Mouse (Mus musculus): Measurements from ENCODE around the gene Rsph3a. TPM values are rescaled to one million over a fixed set of nuclear protein-coding genes. Genes with fewer than 3 reads are reported as not detected.
"Not testable (repeated sequence)": the region's sequence is repeated elsewhere in the genome, so short reads cannot be mapped to it uniquely, and the experiment has no call there.

Gene Rsph3a
- polyA plus RNA-seq, 1 experiment from 2014 or later: 60.5 TPM

DNA sequence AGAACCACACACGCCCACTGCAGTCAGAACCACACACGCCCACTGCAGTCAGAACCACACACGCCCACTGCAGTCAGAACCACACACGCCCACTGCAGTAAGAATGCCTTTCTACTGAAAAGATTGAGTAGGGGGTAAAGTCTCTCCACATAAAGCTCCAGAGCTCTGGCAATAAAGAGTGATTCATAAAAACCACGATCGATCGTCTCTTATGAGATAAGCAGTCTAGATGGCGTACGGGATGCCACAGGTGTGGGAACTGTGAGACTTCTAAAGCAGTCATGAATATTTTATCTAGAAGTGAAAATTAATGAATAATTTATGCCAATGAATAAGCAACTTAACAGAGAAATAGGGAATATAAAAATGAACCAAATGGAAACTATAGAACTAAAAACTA is 11.8 kb downstream of the Rsph3a start:
- not testable (repeated sequence) for H3K27me3 ChIP-seq (replicated peaks; ENCODE audit: insufficient read depth, low read length); ATAC-seq; H3K4me1 ChIP-seq (ENCODE audit: insufficient read depth, low read depth, low read length); H3K9me3 ChIP-seq (ENCODE audit: low read length); H3K4me3 ChIP-seq (ENCODE audit: low read depth, low read length); H3K36me3 ChIP-seq (ENCODE audit: insufficient read depth, low read length); H3K27ac ChIP-seq (ENCODE audit: low read length); H3K9ac ChIP-seq (replicated peaks; ENCODE audit: low read depth); H3K4me2 ChIP-seq (replicated peaks; ENCODE audit: low read depth, low read length); DNase-seq (ENCODE audit: low spot score)
- WGBS: 96% methylated on average over 8 of the region's 9 CpGs

DNA sequence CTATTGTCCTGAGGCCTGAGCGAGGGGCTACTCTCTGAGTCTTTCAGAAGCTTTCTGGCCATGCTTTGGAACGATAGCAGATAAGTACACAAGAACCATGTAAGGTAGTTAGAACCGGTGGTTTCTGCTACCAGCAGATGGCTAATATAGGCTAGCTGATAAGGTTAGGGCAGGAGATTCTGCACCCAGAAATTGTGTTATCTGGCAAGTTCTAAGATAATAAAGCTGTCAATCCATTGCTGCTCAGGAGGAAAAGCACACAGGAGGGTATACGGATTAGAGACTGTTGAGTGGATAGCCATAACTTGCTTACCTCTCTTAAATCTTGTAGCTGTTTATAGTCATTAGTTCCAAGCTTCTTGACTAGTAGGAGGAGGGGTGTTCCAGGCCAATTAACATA is 17.9 kb downstream of the Rsph3a start:
- H3K9ac ChIP-seq (replicated peaks; ENCODE audit: low read depth); H3K4me3 ChIP-seq (ENCODE audit: low read depth, low read length); H3K9me3 ChIP-seq (ENCODE audit: low read length); H3K36me3 ChIP-seq (ENCODE audit: insufficient read depth, low read length); H3K27me3 ChIP-seq (replicated peaks; ENCODE audit: insufficient read depth, low read length); DNase-seq (ENCODE audit: low spot score); H3K4me2 ChIP-seq (replicated peaks; ENCODE audit: low read depth, low read length); H3K4me1 ChIP-seq (ENCODE audit: insufficient read depth, low read depth, low read length); H3K27ac ChIP-seq (ENCODE audit: low read length); ATAC-seq: not testable (repeated sequence)
- WGBS: 96% methylated on average over 4 of the region's 4 CpGs

DNA sequence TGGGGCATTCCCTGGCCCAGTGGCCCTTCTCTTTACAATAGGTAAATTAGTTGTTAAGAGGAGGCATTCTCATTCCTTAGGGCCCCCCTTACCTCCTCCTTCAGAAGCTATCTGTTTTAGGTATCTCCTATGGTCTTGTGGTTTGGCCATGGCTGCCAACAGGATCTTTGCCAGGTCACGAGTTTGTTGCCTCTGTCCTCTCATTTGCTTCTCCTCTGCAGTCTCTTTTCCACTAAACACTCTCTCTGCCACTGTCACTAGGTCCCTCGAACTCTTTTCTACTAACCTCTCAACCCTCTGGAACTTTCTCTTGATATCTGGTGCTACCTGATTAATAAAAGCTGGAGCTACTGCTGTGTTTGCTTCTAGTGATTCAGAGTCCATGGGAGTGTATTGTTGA is 19.0 kb downstream of the Rsph3a start:
- not testable (repeated sequence) for ATAC-seq

DNA sequence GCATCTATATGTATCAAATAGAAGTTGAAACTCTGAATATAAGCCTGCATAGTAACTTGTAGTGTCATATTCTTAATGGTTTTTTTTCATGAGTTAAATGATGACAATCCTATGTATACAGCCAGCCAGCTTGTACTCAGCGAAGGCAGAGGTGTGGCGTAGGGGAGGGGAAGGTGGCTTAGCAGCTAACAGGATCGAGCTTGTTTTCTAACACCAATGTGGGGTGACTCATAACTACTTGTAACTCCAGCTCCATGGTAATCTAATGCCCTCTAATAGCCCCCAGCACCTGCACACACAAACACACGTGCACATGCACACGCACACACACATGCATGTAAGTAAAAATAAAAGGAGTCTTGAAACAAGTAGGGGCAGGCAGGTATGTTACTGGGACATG is 23.1 kb downstream of the Rsph3a start:
- not testable (repeated sequence) for H3K4me1 ChIP-seq (ENCODE audit: insufficient read depth, low read depth, low read length); H3K36me3 ChIP-seq (ENCODE audit: insufficient read depth, low read length); H3K9me3 ChIP-seq (ENCODE audit: low read length); H3K27me3 ChIP-seq (replicated peaks; ENCODE audit: insufficient read depth, low read length); ATAC-seq; H3K27ac ChIP-seq (ENCODE audit: low read length); H3K4me3 ChIP-seq (ENCODE audit: low read depth, low read length); DNase-seq (ENCODE audit: low spot score); H3K4me2 ChIP-seq (replicated peaks; ENCODE audit: low read depth, low read length); H3K9ac ChIP-seq (replicated peaks; ENCODE audit: low read depth)
- WGBS: 89% methylated on average over 3 of the region's 5 CpGs

More for the DNA sequence above, 19.0 kb downstream of the Rsph3a start:
- not testable (repeated sequence) for H3K36me3 ChIP-seq (ENCODE audit: insufficient read depth, low read length); H3K4me1 ChIP-seq (ENCODE audit: insufficient read depth, low read depth, low read length); H3K4me3 ChIP-seq (ENCODE audit: low read depth, low read length); H3K9me3 ChIP-seq (ENCODE audit: low read length); H3K4me2 ChIP-seq (replicated peaks; ENCODE audit: low read depth, low read length); H3K27me3 ChIP-seq (replicated peaks; ENCODE audit: insufficient read depth, low read length); H3K9ac ChIP-seq (replicated peaks; ENCODE audit: low read depth); H3K27ac ChIP-seq (ENCODE audit: low read length); DNase-seq (ENCODE audit: low spot score)
- 76% methylated on average over 2 of the region's 2 CpGs for WGBS

DNA sequence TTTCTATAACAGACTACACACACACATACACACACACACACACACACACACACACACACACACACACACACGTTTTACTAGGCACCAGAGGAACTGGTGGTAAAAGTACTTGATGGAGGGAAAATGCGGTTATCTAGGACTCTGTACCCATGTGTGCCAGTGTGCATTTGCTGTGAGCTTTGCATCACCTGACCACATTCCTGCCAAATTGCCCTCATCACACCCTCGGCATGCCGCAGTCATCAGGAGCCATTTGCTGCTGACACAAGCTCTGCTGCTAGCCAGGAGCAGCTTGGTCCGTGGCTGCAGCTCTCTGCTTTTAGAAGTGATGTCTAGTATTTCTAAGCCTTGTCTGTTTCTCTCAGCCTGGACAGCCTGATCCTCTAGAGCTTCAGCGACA is 24.4 kb downstream of the Rsph3a start:
- not testable (repeated sequence) for H3K9me3 ChIP-seq (ENCODE audit: low read length); H3K9ac ChIP-seq (replicated peaks; ENCODE audit: low read depth); ATAC-seq; H3K4me3 ChIP-seq (ENCODE audit: low read depth, low read length); H3K36me3 ChIP-seq (ENCODE audit: insufficient read depth, low read length); H3K27me3 ChIP-seq (replicated peaks; ENCODE audit: insufficient read depth, low read length); DNase-seq (ENCODE audit: low spot score); H3K4me1 ChIP-seq (ENCODE audit: insufficient read depth, low read depth, low read length); H3K27ac ChIP-seq (ENCODE audit: low read length); H3K4me2 ChIP-seq (replicated peaks; ENCODE audit: low read depth, low read length)
- 20% methylated on average over 1 of the region's 6 CpGs for WGBS

DNA sequence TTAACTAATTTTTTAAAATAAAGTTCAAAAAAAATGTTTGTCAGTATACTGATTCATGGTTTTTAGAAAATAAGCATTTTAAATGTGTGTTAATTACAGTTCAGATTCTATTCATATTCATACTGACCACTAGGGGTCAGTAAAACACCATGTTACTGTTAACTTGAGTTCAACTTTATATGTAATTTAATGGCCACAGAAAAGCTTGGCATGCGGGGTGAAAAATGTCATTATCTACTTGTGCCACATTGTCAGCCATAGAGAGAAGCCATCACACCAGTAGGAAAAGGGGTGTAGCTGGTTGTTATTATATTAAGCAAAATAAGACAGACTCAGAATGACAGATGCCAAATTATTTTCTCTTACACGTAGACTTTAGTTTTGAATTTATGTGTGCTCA is 38.1 kb downstream of the Rsph3a start:
- not testable (repeated sequence) for ATAC-seq; H3K9me3 ChIP-seq (ENCODE audit: low read length); H3K4me2 ChIP-seq (replicated peaks; ENCODE audit: low read depth, low read length); H3K4me1 ChIP-seq (ENCODE audit: insufficient read depth, low read depth, low read length); DNase-seq (ENCODE audit: low spot score); H3K9ac ChIP-seq (replicated peaks; ENCODE audit: low read depth); H3K36me3 ChIP-seq (ENCODE audit: insufficient read depth, low read length); H3K27me3 ChIP-seq (replicated peaks; ENCODE audit: insufficient read depth, low read length); H3K27ac ChIP-seq (ENCODE audit: low read length); H3K4me3 ChIP-seq (ENCODE audit: low read depth, low read length)
- WGBS: 77% methylated on average over 1 of the region's 2 CpGs
- peak; percentile 20; the same call in 1 of the 2 replicates for TF ChIP-seq CTCF (IDR thresholded peaks at IDR 0.05)

DNA sequence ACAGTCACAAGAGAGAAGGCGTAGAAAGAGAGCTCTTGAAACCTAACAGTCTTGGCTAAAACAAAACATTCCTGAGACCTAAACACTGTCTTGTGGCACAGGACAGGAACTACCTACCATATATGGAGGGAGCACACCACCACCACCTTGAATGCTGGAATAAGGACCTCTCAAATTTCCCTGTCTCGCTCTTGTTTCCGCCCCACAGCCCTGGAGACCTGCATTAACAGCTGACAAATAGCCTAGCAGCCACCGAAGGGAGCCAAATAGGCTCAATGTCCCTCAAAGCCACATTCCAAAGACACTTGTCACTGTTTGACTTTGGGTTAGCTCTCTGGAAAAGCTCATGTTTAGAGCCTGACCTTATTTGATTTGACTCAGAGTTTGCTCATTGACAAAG is 40.2 kb downstream of the Rsph3a start:
- H3K4me1 ChIP-seq (ENCODE audit: insufficient read depth, low read depth, low read length); H3K9ac ChIP-seq (replicated peaks; ENCODE audit: low read depth); H3K27ac ChIP-seq (ENCODE audit: low read length); H3K9me3 ChIP-seq (ENCODE audit: low read length); H3K4me3 ChIP-seq (ENCODE audit: low read depth, low read length); H3K27me3 ChIP-seq (replicated peaks; ENCODE audit: insufficient read depth, low read length); H3K4me2 ChIP-seq (replicated peaks; ENCODE audit: low read depth, low read length); H3K36me3 ChIP-seq (ENCODE audit: insufficient read depth, low read length): not testable (repeated sequence)
- ATAC-seq (peak; percentile 95), DNase-seq (ENCODE audit: low spot score) (peak; percentile 49)
- 0 out of 2 replicates have a peak, but pooled peaks have one; percentile 14 for TF ChIP-seq EP300 (IDR thresholded peaks at IDR 0.05)
- WGBS: 50% methylated on average over 4 of the region's 4 CpGs

DNA sequence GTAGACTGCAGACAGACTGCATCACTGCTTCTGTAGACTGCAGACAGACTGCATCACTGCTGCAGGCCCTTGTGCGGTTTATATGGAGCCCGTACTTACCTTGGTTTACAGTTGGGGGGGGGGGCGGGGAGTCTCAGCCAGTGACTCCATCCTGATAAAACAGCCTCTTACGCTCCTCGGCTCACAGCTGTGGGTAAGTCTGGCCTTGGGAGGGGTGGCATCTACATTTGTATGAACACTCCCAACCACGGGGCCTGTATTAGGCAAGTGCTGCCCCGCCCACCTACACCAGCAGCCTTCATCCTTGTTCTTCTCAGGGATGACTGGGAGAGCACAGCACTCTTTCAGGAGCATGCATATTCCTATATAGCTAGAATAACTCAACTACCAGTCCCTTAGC is 41.6 kb downstream of the Rsph3a start:
- H3K9me3 ChIP-seq (ENCODE audit: low read length); H3K36me3 ChIP-seq (ENCODE audit: insufficient read depth, low read length); H3K27ac ChIP-seq (ENCODE audit: low read length); H3K4me3 ChIP-seq (ENCODE audit: low read depth, low read length); ATAC-seq; H3K4me2 ChIP-seq (replicated peaks; ENCODE audit: low read depth, low read length); DNase-seq (ENCODE audit: low spot score); H3K27me3 ChIP-seq (replicated peaks; ENCODE audit: insufficient read depth, low read length); H3K4me1 ChIP-seq (ENCODE audit: insufficient read depth, low read depth, low read length); H3K9ac ChIP-seq (replicated peaks; ENCODE audit: low read depth): not testable (repeated sequence)
- WGBS: 68% methylated on average over 7 of the region's 7 CpGs

DNA sequence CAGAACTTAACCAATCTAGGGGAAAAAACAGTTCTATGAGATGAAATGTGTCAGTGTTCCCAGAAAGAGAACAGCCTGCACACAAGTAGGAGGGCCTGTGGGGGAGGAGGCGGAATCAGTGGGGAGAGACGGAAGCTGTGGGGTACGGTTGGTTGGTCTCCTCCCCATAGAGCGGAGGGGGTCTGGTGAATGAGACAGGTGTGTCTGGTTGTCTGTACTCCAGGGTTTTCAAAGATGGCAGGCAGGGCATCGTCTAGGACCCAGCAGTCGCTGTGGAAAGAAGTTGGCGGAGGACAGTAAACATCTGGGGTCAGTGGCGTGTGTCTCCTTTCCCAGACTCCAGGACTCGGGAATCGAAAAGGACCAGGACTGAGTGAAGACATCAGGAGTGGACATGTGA is 57.8 kb downstream of the Rsph3a start:
- 65% methylated on average over 10 of the region's 10 CpGs for WGBS
- DNase-seq (ENCODE audit: low spot score): peak; percentile 1
- H3K9ac ChIP-seq (replicated peaks; ENCODE audit: low read depth); H3K4me1 ChIP-seq (ENCODE audit: insufficient read depth, low read depth, low read length); H3K36me3 ChIP-seq (ENCODE audit: insufficient read depth, low read length); ATAC-seq; H3K9me3 ChIP-seq (ENCODE audit: low read length); H3K27ac ChIP-seq (ENCODE audit: low read length); H3K4me2 ChIP-seq (replicated peaks; ENCODE audit: low read depth, low read length); H3K27me3 ChIP-seq (replicated peaks; ENCODE audit: insufficient read depth, low read length); H3K4me3 ChIP-seq (ENCODE audit: low read depth, low read length): not testable (repeated sequence)

DNA sequence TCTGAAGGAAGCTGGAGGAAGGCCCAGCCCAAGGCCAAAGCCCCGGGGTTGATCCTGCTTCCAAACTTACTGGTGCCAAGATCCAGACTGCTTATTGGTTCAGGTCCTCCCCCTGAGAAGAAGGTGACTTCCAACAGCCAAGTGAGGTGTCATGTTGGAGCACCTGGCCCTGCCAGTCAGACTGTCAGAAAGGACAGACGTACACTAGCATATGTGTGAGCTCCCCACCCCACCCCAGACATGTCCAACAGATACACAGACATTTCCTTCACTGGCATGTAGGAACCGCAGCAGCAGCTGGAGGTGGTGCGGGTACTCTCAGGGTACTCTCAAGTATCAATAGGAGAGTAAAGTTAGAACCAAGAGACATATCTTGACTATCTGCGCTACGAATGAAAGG is 61.4 kb downstream of the Rsph3a start:
- H3K9ac ChIP-seq (replicated peaks; ENCODE audit: low read depth); H3K4me1 ChIP-seq (ENCODE audit: insufficient read depth, low read depth, low read length); H3K9me3 ChIP-seq (ENCODE audit: low read length); DNase-seq (ENCODE audit: low spot score); H3K4me2 ChIP-seq (replicated peaks; ENCODE audit: low read depth, low read length); ATAC-seq; H3K36me3 ChIP-seq (ENCODE audit: insufficient read depth, low read length); H3K27me3 ChIP-seq (replicated peaks; ENCODE audit: insufficient read depth, low read length); H3K4me3 ChIP-seq (ENCODE audit: low read depth, low read length); H3K27ac ChIP-seq (ENCODE audit: low read length): not testable (repeated sequence)
- 100% methylated on average over 1 of the region's 6 CpGs for WGBS
